Mouse (Mus musculus) liver, embryonic 14.5 days (tissue): ENCODE measurements around the gene Pqbp1.

Experiments
- CTCF ChIP-seq: IDR thresholded peaks from 2 replicates; pipeline ENCODE4 v1.5.1; 2016; ENCODE audit warnings: antibody characterized with exemption, low read depth, control low read depth
- EP300 ChIP-seq: IDR thresholded peaks from 2 replicates; pipeline ENCODE4 v1.6.1; 2016; ENCODE audit warnings: antibody characterized with exemption, low read depth

DNA sequence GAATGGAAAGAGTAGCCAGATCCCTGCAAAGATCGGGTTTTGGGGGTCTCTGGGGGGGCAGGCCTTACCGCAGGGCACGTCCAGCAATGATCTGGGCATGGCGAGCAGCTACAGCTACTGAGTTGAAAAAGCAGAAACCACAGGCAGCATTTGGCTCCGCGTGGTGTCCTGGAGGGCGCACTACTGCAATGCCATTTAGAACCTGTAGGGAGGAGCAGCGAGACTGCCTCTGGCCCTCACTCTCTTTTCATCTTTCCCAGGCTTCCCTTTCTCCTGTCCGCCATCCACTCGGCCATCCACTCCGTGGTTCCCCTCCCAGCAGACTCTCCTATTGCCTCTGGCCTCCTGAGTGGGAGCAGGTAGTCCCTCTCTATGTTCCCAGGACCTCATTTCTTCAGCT is 37.8 kb upstream of the Pqbp1 start:
- TF ChIP-seq EP300 (no peak), CTCF (peak; percentile 68)
